Mouse (Mus musculus) layer of hippocampus, adult 11-12 months (tissue): Measurements from ENCODE around the gene Hhipl1.

ENCODE experiments used
- DNase-seq: peaks from one replicate; pipeline ENCODE4 v3.0.0; 2022; ENCODE audit warnings: low spot score

Hhipl1 gene

GRCm38 (mm10) chr12:108278221-108278918 is 27.7 kb upstream of the Hhipl1 start:
- no peak for DNase-seq

- DNase-seq = no peak
These were observed 21.4 kb upstream of the Hhipl1 start for GRCm38 (mm10) chr12:108284455-108285224.

- DNase-seq = no peak
These were observed 20.7 kb upstream of the Hhipl1 start for GRCm38 (mm10) chr12:108285225-108286011.

- DNase-seq = no peak
These were observed 19.7 kb upstream of the Hhipl1 start for GRCm38 (mm10) chr12:108286381-108286780.

GRCm38 (mm10) chr12:108287011-108287410 is 19.1 kb upstream of the Hhipl1 start:
- DNase-seq = no peak

GRCm38 (mm10) chr12:108288127-108288880 is 17.8 kb upstream of the Hhipl1 start:
- no peak for DNase-seq

GRCm38 (mm10) chr12:108292419-108292818 is 13.7 kb upstream of the Hhipl1 start:
- DNase-seq = no peak

- DNase-seq = peak; percentile 76
These were observed 13.1 kb upstream of the Hhipl1 start for GRCm38 (mm10) chr12:108292957-108293356.

- no peak for DNase-seq
These were observed 11.4 kb upstream of the Hhipl1 start for GRCm38 (mm10) chr12:108294620-108295019.

- no peak for DNase-seq
These were observed 9.0 kb upstream of the Hhipl1 start for GRCm38 (mm10) chr12:108297033-108297432.

- no peak for DNase-seq
These were observed 5.1 kb upstream of the Hhipl1 start for GRCm38 (mm10) chr12:108301006-108301405.

GRCm38 (mm10) chr12:108303778-108304365 is 2.2 kb upstream of the Hhipl1 start:
- DNase-seq = no peak

GRCm38 (mm10) chr12:108305172-108305571 is 898 bp upstream of the Hhipl1 start:
- DNase-seq = no peak

- no peak for DNase-seq
These were observed 1.5 kb downstream of the Hhipl1 start for GRCm38 (mm10) chr12:108307553-108307952.

GRCm38 (mm10) chr12:108308363-108308856 is 2.3 kb downstream of the Hhipl1 start:
- no peak for DNase-seq

GRCm38 (mm10) chr12:108309116-108309794 is 3.2 kb downstream of the Hhipl1 start:
- DNase-seq = no peak

GRCm38 (mm10) chr12:108310041-108310440 is 4.0 kb downstream of the Hhipl1 start:
- no peak for DNase-seq

GRCm38 (mm10) chr12:108310456-108311027 is 4.5 kb downstream of the Hhipl1 start:
- DNase-seq = no peak

GRCm38 (mm10) chr12:108311741-108312290 is 5.7 kb downstream of the Hhipl1 start:
- no peak for DNase-seq

- no peak for DNase-seq
These were observed 6.4 kb downstream of the Hhipl1 start for GRCm38 (mm10) chr12:108312432-108312851.
